Mouse (Mus musculus) midbrain, postnatal 0 days (tissue): ENCODE results near the gene Hap1. TPM values are rescaled to one million over a fixed set of nuclear protein-coding genes. Genes with fewer than 3 reads are reported as not detected.

Experiments used
- ATAC-seq: fragments of 200-750 bp; cut with Nextera tagmentation; 2 replicates; pipeline ENCODE4 v1.8.0; 2017; ENCODE audit warnings: moderate number of reproducible peaks, mild to moderate bottlenecking, moderate TSS enrichment, moderate library complexity; ENCODE audit not compliant: low FRiP score
- DNase-seq: peaks from one replicate; pipeline ENCODE4 v3.0.0-alpha.2; 2015; ENCODE audit warnings: low spot score
- H3K27ac ChIP-seq: fragments of 300-500 bp; sonication (generic); 2 replicates; pipeline ENCODE4 v1.5.1; 2014; ENCODE audit warnings: low read depth, mild to moderate bottlenecking, low read length, mixed read lengths
- H3K27me3 ChIP-seq: fragments of 300-500 bp; sonication (generic); 2 replicates; pipeline ENCODE4 v1.6.1; 2014; ENCODE audit warnings: low read length, control low read depth, mixed read lengths; ENCODE audit not compliant: insufficient read depth
- H3K36me3 ChIP-seq: fragments of 300-500 bp; sonication (generic); 2 replicates; pipeline ENCODE4 v1.6.1; 2014; ENCODE audit warnings: low read length, control low read depth, mixed read lengths; ENCODE audit not compliant: insufficient read depth
- H3K4me1 ChIP-seq: fragments of 300-500 bp; sonication (generic); 2 replicates; pipeline ENCODE4 v1.6.1; 2014; ENCODE audit warnings: mild to moderate bottlenecking, control low read depth, antibody characterized with exemption, low read length, mixed read lengths; ENCODE audit not compliant: insufficient read depth
- H3K4me2 ChIP-seq: fragments of 300-500 bp; sonication (generic); 2 replicates; pipeline ENCODE4 v1.6.1; 2014; ENCODE audit warnings: low read depth, mild to moderate bottlenecking, low read length, mixed read lengths; ENCODE audit not compliant: poor library complexity, severe bottlenecking
- H3K4me3 ChIP-seq: fragments of 300-500 bp; sonication (generic); 2 replicates; pipeline ENCODE4 v1.5.1; 2014; ENCODE audit warnings: low read depth, mild to moderate bottlenecking, low read length, moderate library complexity
- H3K9ac ChIP-seq: fragments of 300-500 bp; sonication (generic); replicated peaks from 2 replicates; pipeline ENCODE4 v1.6.1; 2014; ENCODE audit warnings: mild to moderate bottlenecking, low read length, moderate library complexity, mixed read lengths; ENCODE audit not compliant: poor library complexity, severe bottlenecking
- H3K9me3 ChIP-seq: fragments of 300-500 bp; sonication (generic); 2 replicates; pipeline ENCODE4 v1.6.1; 2016; ENCODE audit warnings: low read length, control low read depth
- CTCF ChIP-seq: IDR thresholded peaks from 2 replicates; pipeline ENCODE4 v1.5.1; 2016; ENCODE audit warnings: antibody characterized with exemption, mild to moderate bottlenecking
- WGBS: fragments of 180-500 bp; shearing (Covaris S2); extraction: QIAGEN DNeasy Blood & Tissue Kit; methylation state at CpG from one replicate; pipeline ENCODE4 v1.1.7; 2014; 5-methylcytosine and 5-hydroxymethylcytosine counted together
- polyA plus RNA-seq: library from polyadenylated mRNA; unstranded; fragments of >200 nt; fragmentation: Nextera tagmentation; extraction: Ambion mirVana; gene quantifications from 2 replicates; pipeline ENCODE4 v1.2.1, GENCODE M21; 2015
- total RNA-seq: library from RNA; depleted of rRNA; stranded (reverse); fragments of >200 nt; gene quantifications from 2 replicates; pipeline ENCODE4 v1.2.3, GENCODE M21; 2014

The Hap1 gene
- total and polyA plus RNA-seq, 2 experiments from 2014 or later = 631 to 743 TPM

DNA sequence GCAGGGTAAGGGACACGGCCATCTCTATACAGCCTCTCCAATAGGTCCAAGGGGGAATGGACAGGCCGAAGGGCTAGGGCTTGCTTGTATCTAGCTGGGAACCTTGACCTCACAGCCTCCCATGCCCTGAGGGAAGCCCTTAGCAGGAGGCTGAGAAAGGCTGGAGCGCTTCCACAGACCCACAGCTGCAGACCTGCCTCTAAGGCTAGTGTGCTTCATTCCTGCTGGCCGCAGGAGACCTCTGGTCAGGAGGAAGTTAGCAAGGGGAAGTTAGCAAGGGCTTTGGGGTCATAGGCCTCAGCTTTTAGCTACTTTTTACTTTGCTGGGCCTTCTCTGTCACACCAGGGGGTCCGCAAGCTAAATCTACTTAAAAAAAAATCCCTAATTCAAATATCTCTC, 22.5 kb upstream of the Hap1 start:
- 86% methylated on average over 5 of the region's 5 CpGs for WGBS
- Histone ChIP-seq H3K9ac (no peak overlapping the region), H3K36me3 (peaks cover 72% of the 10 kb centered on the region), H3K4me3 (no peak overlapping the region), H3K4me1 (no peaks in the 10 kb centered on the region), H3K27ac (no peak overlapping the region), H3K4me2 (no peak overlapping the region), H3K9me3 (no peaks in the 10 kb centered on the region), H3K27me3 (no peaks in the 10 kb centered on the region)
- ATAC-seq (no peak), DNase-seq (no peak)
- no peak for TF ChIP-seq CTCF

DNA sequence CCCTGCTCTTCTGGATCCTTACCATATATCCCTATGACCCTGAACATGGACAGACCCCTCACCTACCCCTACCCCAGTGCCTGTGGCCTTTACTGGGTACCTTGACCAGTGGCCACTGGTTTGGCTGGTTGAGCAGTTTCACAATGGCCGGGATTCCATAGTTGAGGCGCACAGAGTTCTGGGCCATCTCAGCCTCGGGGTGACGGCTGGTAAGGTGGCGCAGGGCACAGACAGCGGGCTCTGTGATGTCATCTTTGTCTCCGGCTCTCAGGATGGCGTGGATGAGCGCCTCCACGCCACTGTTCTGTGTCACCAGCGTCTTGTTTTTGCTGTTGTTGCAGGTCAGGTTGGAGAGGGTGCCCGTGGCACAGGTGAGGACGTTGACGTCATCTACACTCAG, 22.1 kb upstream of the Hap1 start:
- Histone ChIP-seq H3K4me1 (no peaks in the 10 kb centered on the region), H3K27ac (no peak overlapping the region), H3K9me3 (no peaks in the 10 kb centered on the region), H3K36me3 (peaks cover 67% of the 10 kb centered on the region), H3K4me2 (no peak overlapping the region), H3K27me3 (no peaks in the 10 kb centered on the region), H3K9ac (no peak overlapping the region), H3K4me3 (no peak overlapping the region)
- DNase-seq (no peak), ATAC-seq (no peak)
- no peak for TF ChIP-seq CTCF
- 94% methylated on average over 14 of the region's 14 CpGs for WGBS

DNA sequence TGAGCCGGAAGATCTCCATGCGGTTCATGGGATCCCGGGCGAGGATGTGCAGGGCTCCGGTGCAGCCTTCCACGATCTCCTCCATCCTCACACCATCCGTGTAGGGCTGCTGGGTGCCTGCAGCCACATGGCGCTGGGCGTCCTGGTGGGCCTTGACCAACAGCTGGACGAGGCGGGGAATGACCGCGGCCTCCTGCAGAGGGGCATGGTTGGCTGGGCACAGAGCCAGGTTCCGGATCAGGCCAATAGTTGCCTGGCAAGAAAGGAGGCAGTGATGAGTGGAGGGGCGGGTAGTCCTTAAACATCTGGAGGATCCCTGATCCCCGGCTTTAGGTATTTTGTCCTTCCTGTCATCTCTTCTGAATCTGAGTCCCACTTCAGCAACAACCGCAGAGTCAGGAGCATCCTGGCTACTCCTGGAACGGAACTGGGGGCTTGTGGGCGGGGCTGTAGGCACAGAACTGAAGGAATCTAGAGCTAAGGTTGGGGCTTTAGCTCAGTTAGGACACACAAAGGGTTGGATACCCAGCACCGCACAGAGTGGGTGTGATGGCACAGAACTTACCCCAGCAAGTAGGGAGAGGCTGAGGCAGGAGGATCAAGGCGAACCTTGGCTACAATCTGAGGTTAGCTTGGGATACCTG, 20.9 kb upstream of the Hap1 start:
- no peaks in the 10 kb centered on the region for H3K4me1 ChIP-seq

DNA sequence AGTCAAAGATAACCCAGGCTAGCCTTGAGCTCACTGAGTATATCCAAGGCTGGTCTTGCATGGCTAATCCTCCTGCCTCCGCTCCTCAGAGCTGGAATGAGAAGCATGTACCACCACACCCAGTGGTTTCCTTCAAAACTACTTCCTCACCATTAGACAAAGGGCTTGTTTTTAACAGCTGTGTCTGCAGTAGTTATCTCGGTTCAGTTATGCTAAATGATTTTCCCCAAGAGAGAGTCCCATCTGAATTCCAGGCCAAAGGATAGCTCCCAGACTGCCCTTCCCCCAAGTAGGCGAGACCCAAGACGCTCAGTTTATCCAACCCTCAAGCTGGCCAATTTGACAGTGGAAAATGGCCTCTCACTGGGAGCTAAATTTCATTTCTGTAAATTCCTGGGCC, 20.1 kb upstream of the Hap1 start:
- no peak overlapping the region for H3K4me3 ChIP-seq
- H3K9me3 ChIP-seq = no peaks in the 10 kb centered on the region
- no peak overlapping the region for H3K27ac ChIP-seq
- ATAC-seq = no peak
- H3K9ac ChIP-seq = no peak overlapping the region
- no peaks in the 10 kb centered on the region for H3K4me1 ChIP-seq
- no peak for TF ChIP-seq CTCF
- no peak for DNase-seq
- H3K36me3 ChIP-seq = peaks cover 60% of the 10 kb centered on the region
- no peak overlapping the region for H3K4me2 ChIP-seq
- no peaks in the 10 kb centered on the region for H3K27me3 ChIP-seq
- WGBS = 76% methylated on average over 4 of the region's 4 CpGs

More for the DNA sequence above, 20.9 kb upstream of the Hap1 start:
- DNase-seq (no peak), ATAC-seq (no peak)
- H3K4me2 ChIP-seq = no peak overlapping the region
- no peaks in the 10 kb centered on the region for H3K9me3 ChIP-seq
- WGBS = 90% methylated on average over 21 of the region's 21 CpGs
- no peak overlapping the region for H3K27ac ChIP-seq
- no peak overlapping the region for H3K9ac ChIP-seq
- H3K4me3 ChIP-seq = no peak overlapping the region
- no peaks in the 10 kb centered on the region for H3K27me3 ChIP-seq
- TF ChIP-seq CTCF = no peak
- H3K36me3 ChIP-seq = peaks cover 62% of the 10 kb centered on the region

DNA sequence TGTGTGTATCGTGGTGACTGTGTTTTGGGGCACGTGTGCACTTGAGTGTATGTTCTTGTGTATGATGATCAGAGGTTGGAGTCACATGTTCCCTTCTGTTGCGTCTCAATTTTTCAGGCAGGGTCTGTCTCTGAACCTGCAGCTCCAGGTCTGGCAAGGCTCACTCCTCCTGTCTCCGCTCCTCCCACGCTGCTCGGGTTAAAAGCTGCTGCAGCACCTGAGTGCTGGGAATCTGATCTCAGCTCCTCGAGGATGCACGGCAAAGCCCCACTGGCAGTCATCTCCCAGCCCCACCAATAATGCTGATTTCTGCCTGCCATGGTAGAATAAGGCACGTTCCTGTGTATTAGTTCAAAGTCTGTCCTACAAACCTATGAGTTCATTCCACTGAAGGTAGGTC, 19.2 kb upstream of the Hap1 start:
- Histone ChIP-seq H3K36me3 (peaks cover 61% of the 10 kb centered on the region), H3K27ac (no peak overlapping the region), H3K9ac (no peak overlapping the region), H3K4me2 (no peak overlapping the region), H3K4me3 (no peak overlapping the region), H3K9me3 (no peaks in the 10 kb centered on the region), H3K27me3 (no peaks in the 10 kb centered on the region), H3K4me1 (no peaks in the 10 kb centered on the region)
- no peak for ATAC-seq
- TF ChIP-seq CTCF = no peak
- DNase-seq = no peak
- WGBS = 90% methylated on average over 9 of the region's 9 CpGs

DNA sequence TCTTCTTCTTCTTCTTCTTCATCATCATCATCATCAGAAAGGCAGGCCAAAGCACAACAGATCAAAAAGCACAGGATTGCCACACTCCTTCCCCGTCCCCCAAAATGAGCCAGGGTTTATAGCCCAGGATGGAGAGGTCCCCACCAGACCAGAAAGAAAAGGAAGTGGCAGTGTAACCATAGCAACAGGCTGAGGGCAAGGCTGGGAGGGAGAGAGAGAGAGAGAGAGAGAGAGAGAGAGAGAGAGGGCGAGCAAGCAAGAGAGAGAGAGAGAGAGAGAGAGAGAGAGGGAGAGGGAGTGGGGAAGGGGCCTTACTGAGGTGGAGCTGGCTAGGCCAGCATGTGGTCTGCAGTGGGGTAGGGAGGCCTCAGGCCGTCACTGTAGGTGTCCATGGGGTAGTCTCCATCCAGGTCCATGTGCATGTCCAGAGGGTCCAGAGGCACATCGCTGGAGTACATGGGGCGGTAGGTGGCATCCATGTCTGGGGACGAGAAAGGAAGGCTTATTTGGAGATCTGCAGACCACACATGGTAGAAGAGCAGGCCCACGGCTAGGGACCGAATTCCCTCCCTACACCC, 16.1 kb upstream of the Hap1 start:
- H3K4me1 ChIP-seq = no peaks in the 10 kb centered on the region
- DNase-seq = peak; percentile 43
- H3K27ac ChIP-seq = no peak overlapping the region
- no peaks in the 10 kb centered on the region for H3K9me3 ChIP-seq
- H3K36me3 ChIP-seq = peaks cover 44% of the 10 kb centered on the region
- WGBS = 63% methylated on average over 7 of the region's 8 CpGs
- H3K4me3 ChIP-seq = no peak overlapping the region
- no peak for TF ChIP-seq CTCF
- H3K9ac ChIP-seq = no peak overlapping the region; the same call in 1 of the 2 replicates
- peak; percentile 52; the same call in 1 of the 2 replicates for ATAC-seq
- no peaks in the 10 kb centered on the region for H3K27me3 ChIP-seq
- H3K4me2 ChIP-seq = no peak overlapping the region
